Mouse (Mus musculus): ENCODE results near the gene Hist1h2ak.
A peak's percentile ranks its signal among the peaks of the same experiment; 100 is the strongest.

Hist1h2ak gene

GRCm38 (mm10) chr13:21755707-21756106 lies 2.1 kb upstream of the Hist1h2ak start:
- no peak for DNase-seq

GRCm38 (mm10) chr13:21754294-21755001 lies 821 bp upstream of the Hist1h2ak start:
- DNase-seq = peak; percentile 79

- no peak for DNase-seq
These were observed 540 bp downstream of the Hist1h2ak start for GRCm38 (mm10) chr13:21753051-21753523.

- no peak for DNase-seq
These were observed 1.3 kb downstream of the Hist1h2ak start for GRCm38 (mm10) chr13:21752356-21752755.

- DNase-seq = no peak
These were observed 1.8 kb downstream of the Hist1h2ak start for GRCm38 (mm10) chr13:21751827-21752226.

GRCm38 (mm10) chr13:21751417-21751816 lies 2.2 kb downstream of the Hist1h2ak start:
- DNase-seq = no peak

- peak; percentile 95 for DNase-seq
These were observed 3.2 kb downstream of the Hist1h2ak start, which contains the start of gene Hist1h4k for GRCm38 (mm10) chr13:21750159-21751017. Gene Hist1h4k, minus strand, starts transcription at chr13:21750505.

GRCm38 (mm10) chr13:21749387-21750158 lies 4.1 kb downstream of the Hist1h2ak start:
- DNase-seq = peak; percentile 63

- DNase-seq = no peak
These were observed 8.6 kb downstream of the Hist1h2ak start for GRCm38 (mm10) chr13:21745006-21745405.

- DNase-seq = peak; percentile 95
These were observed 18.5 kb downstream of the Hist1h2ak start, which contains the start of gene Hist1h4j for GRCm38 (mm10) chr13:21734906-21735767. Gene Hist1h4j, plus strand, starts transcription at chr13:21735064.

- peak; percentile 96 for DNase-seq
These were observed 19.4 kb downstream of the Hist1h2ak start for GRCm38 (mm10) chr13:21734010-21734905.

GRCm38 (mm10) chr13:21733466-21733865 lies 20.2 kb downstream of the Hist1h2ak start:
- peak; percentile 38 for DNase-seq

GRCm38 (mm10) chr13:21729544-21729943 lies 24.1 kb downstream of the Hist1h2ak start:
- no peak for DNase-seq

- DNase-seq = no peak
These were observed 25.6 kb downstream of the Hist1h2ak start for GRCm38 (mm10) chr13:21727948-21728572.

- DNase-seq = no peak
These were observed 30.4 kb downstream of the Hist1h2ak start for GRCm38 (mm10) chr13:21722993-21723836.

GRCm38 (mm10) chr13:21722373-21722925 lies 31.2 kb downstream of the Hist1h2ak start:
- DNase-seq = no peak

GRCm38 (mm10) chr13:21721757-21722372 lies 31.8 kb downstream of the Hist1h2ak start, which contains the start of gene Hist1h2bm:
Gene Hist1h2bm, plus strand, starts transcription at chr13:21722044.
- peak; percentile 97 for DNase-seq

GRCm38 (mm10) chr13:21721107-21721756 lies 32.4 kb downstream of the Hist1h2ak start:
- peak; percentile 44 for DNase-seq
